Mouse (Mus musculus) forebrain, postnatal 0 days (tissue): ENCODE results near the gene Atf7ip. TPM values are rescaled to one million over a fixed set of nuclear protein-coding genes. Genes with fewer than 3 reads are reported as not detected.

Source experiments
- ATAC-seq: fragments of 200-750 bp; cut with Nextera tagmentation; 2 replicates; pipeline ENCODE4 v1.8.0; 2017; ENCODE audit warnings: mild to moderate bottlenecking, moderate library complexity
- DNase-seq: peaks from one replicate; pipeline ENCODE4 v3.0.0-alpha.2; 2015
- H3K27ac ChIP-seq: fragments of 300-500 bp; sonication (generic); 2 replicates; pipeline ENCODE4 v1.5.1; 2014; ENCODE audit warnings: low read depth, mild to moderate bottlenecking, antibody characterized with exemption, low read length, moderate library complexity, mixed read lengths
- H3K27me3 ChIP-seq: fragments of 300-500 bp; sonication (generic); 2 replicates; pipeline ENCODE4 v1.6.1; 2014; ENCODE audit warnings: mild to moderate bottlenecking, low read length, mixed read lengths; ENCODE audit not compliant: insufficient read depth
- H3K36me3 ChIP-seq: fragments of 300-500 bp; sonication (generic); 2 replicates; pipeline ENCODE4 v1.6.1; 2014; ENCODE audit warnings: mild to moderate bottlenecking, moderate library complexity; ENCODE audit not compliant: insufficient read depth
- H3K4me1 ChIP-seq: fragments of 300-500 bp; sonication (generic); 2 replicates; pipeline ENCODE4 v1.6.1; 2014; ENCODE audit warnings: antibody characterized with exemption; ENCODE audit not compliant: insufficient read depth
- H3K4me2 ChIP-seq: fragments of 300-500 bp; sonication (generic); 2 replicates; pipeline ENCODE4 v1.6.1; 2014; ENCODE audit warnings: low read depth, mild to moderate bottlenecking, moderate library complexity
- H3K4me3 ChIP-seq: fragments of 300-500 bp; sonication (generic); 2 replicates; pipeline ENCODE4 v1.5.1; 2014; ENCODE audit warnings: low read depth, low read length, mixed read lengths
- H3K9ac ChIP-seq: fragments of 300-500 bp; sonication (generic); 2 replicates; pipeline ENCODE4 v1.6.1; 2014; ENCODE audit warnings: mild to moderate bottlenecking
- H3K9me3 ChIP-seq: fragments of 300-500 bp; sonication (generic); 2 replicates; pipeline ENCODE4 v1.6.1; 2016; ENCODE audit warnings: low read length
- CTCF ChIP-seq: sonication (generic); IDR thresholded peaks from 2 replicates; pipeline ENCODE4 v1.5.1; 2016; ENCODE audit warnings: antibody characterized with exemption, control low read depth, low read depth
- WGBS: fragments of 180-500 bp; shearing (Covaris S2); extraction: QIAGEN DNeasy Blood & Tissue Kit; methylation state at CpG from one replicate; pipeline ENCODE4 v1.1.7; 2014; 5-methylcytosine and 5-hydroxymethylcytosine counted together
- polyA plus RNA-seq: library from polyadenylated mRNA; unstranded; fragments of >200 nt; fragmentation: Nextera tagmentation; extraction: Ambion mirVana; gene quantifications from 2 replicates; pipeline ENCODE4 v1.2.1, GENCODE M21; 2015
- total RNA-seq: library from RNA; depleted of rRNA; stranded (reverse); fragments of >200 nt; gene quantifications from 2 replicates; pipeline ENCODE4 v1.2.3, GENCODE M21; 2014; rRNA removed

Gene Atf7ip
- total and polyA plus RNA-seq, 2 experiments from 2014 or later, result 23.5 to 54.8 TPM

GRCm38 (mm10) chr6:136655786-136656185, 149.8 kb downstream of the Atf7ip start:
- H3K27me3 ChIP-seq, result peaks cover under 1% of the 10 kb centered on the region; the same call in 1 of the 2 replicates
- H3K4me2 ChIP-seq, result no peak overlapping the region
- H3K9me3 ChIP-seq, result no peaks in the 10 kb centered on the region
- H3K27ac ChIP-seq, result no peak overlapping the region
- 75% methylated on average over 11 of the region's 11 CpGs for WGBS
- no peak overlapping the region for H3K4me3 ChIP-seq
- H3K36me3 ChIP-seq, result no peaks in the 10 kb centered on the region
- DNase-seq, result no peak
- TF ChIP-seq CTCF, result no peak
- no peaks in the 10 kb centered on the region for H3K4me1 ChIP-seq
- no peak overlapping the region for H3K9ac ChIP-seq
- ATAC-seq, result no peak

GRCm38 (mm10) chr6:136658303-136658702, 152.3 kb downstream of the Atf7ip start:
- Histone ChIP-seq H3K27me3 (peaks cover 14% of the 10 kb centered on the region), H3K9me3 (no peaks in the 10 kb centered on the region), H3K9ac (no peak overlapping the region), H3K4me2 (no peak overlapping the region), H3K27ac (no peak overlapping the region), H3K4me3 (no peak overlapping the region), H3K36me3 (no peaks in the 10 kb centered on the region), H3K4me1 (no peaks in the 10 kb centered on the region)
- DNase-seq, result no peak
- no peak for TF ChIP-seq CTCF
- WGBS, result 90% methylated on average over 4 of the region's 4 CpGs
- no peak for ATAC-seq

- no peak for DNase-seq
- Histone ChIP-seq H3K9ac (no peak overlapping the region), H3K4me1 (no peaks in the 10 kb centered on the region), H3K27ac (no peak overlapping the region), H3K27me3 (peaks cover 14% of the 10 kb centered on the region), H3K4me2 (no peak overlapping the region), H3K4me3 (no peak overlapping the region), H3K36me3 (no peaks in the 10 kb centered on the region), H3K9me3 (no peaks in the 10 kb centered on the region)
- TF ChIP-seq CTCF, result no peak
- ATAC-seq, result no peak
- 93% methylated on average over 9 of the region's 9 CpGs for WGBS
Measured at GRCm38 (mm10) chr6:136659226-136659625, 153.3 kb downstream of the Atf7ip start.

Other genes with a start within 250 kb of the Atf7ip start
- 0.14 TPM in 1 of 2 replicates, not detected in the other for gene Gm8994, start 178.6 kb upstream of the Atf7ip start, total RNA-seq
- gene Gm8994, start 178.6 kb upstream of the Atf7ip start, polyA plus RNA-seq, result not detected in 2 replicates
- 0.29 TPM in 1 of 2 replicates, not detected in the other for gene E330021D16Rik, start 90.6 kb upstream of the Atf7ip start, total RNA-seq
- not detected in 2 replicates for gene E330021D16Rik, start 90.6 kb upstream of the Atf7ip start, polyA plus RNA-seq
- gene Plbd1, start 155.8 kb downstream of the Atf7ip start, total RNA-seq, result 0.19 TPM in 1 of 2 replicates, not detected in the other
- gene Plbd1, start 155.8 kb downstream of the Atf7ip start, polyA plus RNA-seq, result 0.26 and 0.40 TPM in 2 replicates